Mouse (Mus musculus): ENCODE measurements around the gene Rab11fip4. TPM values are rescaled to one million over a fixed set of nuclear protein-coding genes. Genes with fewer than 3 reads are reported as not detected.

The Rab11fip4 gene
- 7.6 and 7.7 TPM in 2 replicates for polyA plus RNA-seq (2015; fragmentation: Nextera tagmentation; extraction: Ambion mirVana)

DNA sequence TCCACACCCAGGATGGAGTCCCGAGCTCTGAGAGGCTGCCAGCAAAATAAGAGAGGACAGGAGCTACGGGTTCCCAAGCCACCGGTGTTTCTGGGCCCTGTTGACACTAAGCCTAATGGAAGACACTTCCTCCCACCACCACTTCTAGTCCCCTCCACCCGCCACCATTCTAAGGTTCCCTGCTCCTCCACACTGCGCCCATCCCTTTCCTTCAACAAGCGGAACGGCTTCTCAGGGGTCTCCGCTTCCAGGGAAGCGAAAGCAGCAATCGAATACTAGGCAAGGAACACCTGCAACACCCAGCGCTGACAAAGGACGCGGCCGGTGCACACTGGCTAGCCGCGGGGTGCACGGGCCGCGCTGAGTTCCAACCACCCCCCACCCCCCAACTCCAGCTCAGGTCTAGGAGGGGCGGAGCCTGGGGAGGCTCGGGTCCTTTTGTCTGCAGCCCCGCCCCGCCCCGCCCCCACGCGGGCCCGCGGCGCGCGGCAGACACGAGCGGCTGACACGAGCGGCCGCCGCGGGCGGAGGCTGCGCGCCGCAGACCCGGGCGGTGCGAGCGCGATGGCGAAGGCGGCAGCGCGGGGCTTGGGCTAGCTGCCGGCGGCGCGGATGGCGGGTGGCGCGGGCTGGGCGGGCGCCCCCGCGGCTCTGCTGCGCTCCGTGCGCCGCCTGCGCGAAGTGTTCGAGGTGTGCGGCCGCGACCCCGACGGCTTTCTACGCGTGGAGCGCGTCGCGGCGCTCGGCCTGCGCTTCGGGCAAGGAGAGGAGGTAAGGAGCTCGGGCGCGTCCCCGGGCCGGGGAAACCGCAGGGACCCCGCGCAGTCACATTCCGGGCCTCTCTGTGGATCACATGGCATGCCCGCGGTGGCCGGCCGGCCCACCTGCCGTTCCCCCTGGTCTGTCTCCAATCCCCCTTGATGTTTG lies at the start of gene Rab11fip4:
Rab11fip4 (plus strand) TSS at position 549 of the 927 bp plus-strand sequence.
- Histone ChIP-seq H3K9ac (peak within 1 kb of the TSS; percentile 72), H3K27ac (no peak within 1 kb of the TSS), H3K27me3 (peaks cover 57% of the 10 kb centered on the region), H3K9me3 (no peaks in the 10 kb centered on the region), H3K4me1 (peaks cover 14% of the 10 kb centered on the region), H3K4me2 (peak within 1 kb of the TSS; percentile 92), H3K4me3 (peak within 1 kb of the TSS; percentile 62), H3K36me3 (no peaks in the 10 kb centered on the region)
- ATAC-seq (ENCODE audit: insufficient number of reproducible peaks, insufficient read depth, low FRiP score, low TSS enrichment, low read depth), result 0 out of 2 replicates have a peak, but pooled peaks have one; percentile 28
- WGBS, result 1% methylated on average over 85 of the region's 98 CpGs

DNA sequence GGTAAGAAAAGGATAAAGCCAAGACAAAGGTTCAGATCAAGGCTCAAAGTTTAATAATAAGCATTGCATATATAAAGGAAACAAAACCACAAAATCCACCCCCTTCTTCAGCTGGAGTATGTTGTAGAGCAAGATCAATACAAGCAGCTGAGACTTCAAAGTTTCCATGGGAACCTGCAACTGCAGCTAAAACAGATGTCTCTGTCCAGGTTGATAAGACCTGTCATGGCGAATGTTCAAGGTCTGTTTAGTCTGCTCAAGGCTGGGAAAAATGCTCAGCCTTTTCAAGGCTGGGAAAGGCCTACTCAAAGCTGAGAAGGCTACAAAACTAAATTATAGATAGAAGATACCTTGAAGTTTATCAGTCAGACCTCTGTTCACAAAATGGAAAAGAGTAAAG lies 38.4 kb upstream of the Rab11fip4 start:
- Histone ChIP-seq H3K27me3 (no peaks in the 10 kb centered on the region), H3K27ac (no peak overlapping the region), H3K9ac (no peak overlapping the region), H3K4me3 (no peak overlapping the region), H3K9me3 (no peaks in the 10 kb centered on the region), H3K36me3 (peaks cover 78% of the 10 kb centered on the region), H3K4me1 (no peaks in the 10 kb centered on the region), H3K4me2 (no peak overlapping the region)
- WGBS, result 80% methylated on average over 1 of the region's 1 CpGs
- no peak for ATAC-seq (ENCODE audit: insufficient number of reproducible peaks, insufficient read depth, low FRiP score, low TSS enrichment, low read depth)

DNA sequence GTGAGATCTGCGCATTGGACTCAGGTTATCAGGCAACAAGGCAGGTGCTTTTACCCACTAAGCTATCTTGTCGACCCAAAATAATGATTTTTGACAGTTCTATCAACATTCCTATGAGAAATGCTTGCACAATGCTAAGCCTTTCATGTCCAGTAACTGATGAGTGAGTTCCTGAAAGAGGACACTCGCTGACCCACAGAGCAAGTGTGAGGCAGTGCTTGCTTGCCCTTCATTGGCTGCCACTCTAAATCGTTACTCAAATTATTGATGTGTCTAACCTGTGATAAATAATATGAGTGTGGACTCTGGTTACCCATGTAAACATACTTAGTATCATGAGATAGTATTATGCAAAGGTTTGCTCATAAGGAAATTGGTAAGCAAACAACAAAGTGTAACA lies 30.5 kb upstream of the Rab11fip4 start:
- ATAC-seq (ENCODE audit: insufficient number of reproducible peaks, insufficient read depth, low FRiP score, low TSS enrichment, low read depth), result no peak
- H3K9ac ChIP-seq, result no peak overlapping the region
- no peak overlapping the region for H3K4me2 ChIP-seq
- H3K4me3 ChIP-seq, result no peak overlapping the region
- WGBS, result 88% methylated on average over 4 of the region's 4 CpGs
- H3K36me3 ChIP-seq, result peaks cover 78% of the 10 kb centered on the region
- H3K9me3 ChIP-seq, result no peaks in the 10 kb centered on the region
- no peak overlapping the region for H3K27ac ChIP-seq
- no peaks in the 10 kb centered on the region for H3K27me3 ChIP-seq
- H3K4me1 ChIP-seq, result no peaks in the 10 kb centered on the region

DNA sequence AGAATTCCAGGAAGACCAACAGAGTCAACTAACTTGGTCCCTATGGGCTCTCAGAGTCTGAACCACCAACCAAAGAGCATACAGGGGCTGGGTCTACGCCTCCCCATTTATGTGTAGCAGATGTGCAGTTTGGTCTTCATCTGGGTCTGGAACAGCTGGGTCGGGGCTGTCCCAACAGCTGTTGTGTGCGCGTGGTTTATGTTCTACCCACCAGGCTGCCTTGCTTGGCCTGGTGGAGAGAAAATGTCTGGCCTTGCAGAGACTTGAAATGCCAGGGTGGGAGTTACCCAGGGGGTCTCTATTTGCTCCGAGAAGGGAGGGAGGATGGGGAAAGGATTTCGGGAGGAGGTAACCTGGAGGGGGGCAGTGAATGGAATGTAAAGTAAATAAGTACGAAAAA lies 27.5 kb upstream of the Rab11fip4 start:
- Histone ChIP-seq H3K27me3 (no peaks in the 10 kb centered on the region), H3K27ac (no peak overlapping the region), H3K4me3 (no peak overlapping the region), H3K4me2 (no peak overlapping the region), H3K36me3 (peaks cover 87% of the 10 kb centered on the region), H3K4me1 (no peaks in the 10 kb centered on the region), H3K9ac (no peak overlapping the region), H3K9me3 (no peaks in the 10 kb centered on the region)
- no peak for ATAC-seq (ENCODE audit: insufficient number of reproducible peaks, insufficient read depth, low FRiP score, low TSS enrichment, low read depth)
- 71% methylated on average over 7 of the region's 7 CpGs for WGBS

DNA sequence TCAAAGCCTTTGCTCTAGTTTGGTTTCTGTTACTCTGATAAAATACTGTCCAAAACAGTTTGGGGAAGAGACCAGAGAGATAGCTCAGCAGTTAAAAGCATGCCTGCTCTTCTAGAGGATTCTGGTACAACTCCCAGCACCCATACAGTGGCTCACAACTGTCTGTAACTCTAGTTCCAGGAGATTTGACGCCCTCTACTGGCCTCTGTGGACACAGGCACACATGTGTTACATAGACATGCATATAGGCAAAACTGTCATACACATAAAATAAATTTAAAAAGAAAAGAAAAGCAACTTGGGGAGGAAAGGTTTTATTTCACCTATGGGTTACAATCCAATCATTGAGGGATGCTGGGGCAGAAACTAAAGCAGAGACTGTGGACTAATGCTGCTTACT lies 24.1 kb upstream of the Rab11fip4 start:
- no peak overlapping the region for H3K4me3 ChIP-seq
- H3K9ac ChIP-seq, result no peak overlapping the region
- no peaks in the 10 kb centered on the region for H3K4me1 ChIP-seq
- WGBS, result 57% methylated on average over 1 of the region's 1 CpGs
- ATAC-seq (ENCODE audit: insufficient number of reproducible peaks, insufficient read depth, low FRiP score, low TSS enrichment, low read depth), result no peak
- H3K9me3 ChIP-seq, result no peaks in the 10 kb centered on the region
- no peak overlapping the region for H3K4me2 ChIP-seq
- no peaks in the 10 kb centered on the region for H3K27me3 ChIP-seq
- H3K27ac ChIP-seq, result no peak overlapping the region
- H3K36me3 ChIP-seq, result peaks cover 82% of the 10 kb centered on the region

- H3K4me3 ChIP-seq, result no peak overlapping the region
- ATAC-seq (ENCODE audit: insufficient number of reproducible peaks, insufficient read depth, low FRiP score, low TSS enrichment, low read depth), result no peak
- H3K27ac ChIP-seq, result no peak overlapping the region
- H3K9me3 ChIP-seq, result no peaks in the 10 kb centered on the region
- H3K36me3 ChIP-seq, result peaks cover 77% of the 10 kb centered on the region
- no peak overlapping the region for H3K9ac ChIP-seq
- no peak overlapping the region for H3K4me2 ChIP-seq
- H3K27me3 ChIP-seq, result no peaks in the 10 kb centered on the region
- no peaks in the 10 kb centered on the region for H3K4me1 ChIP-seq
- WGBS, result 84% methylated on average over 11 of the region's 11 CpGs
Measured at GRCm38 (mm10) chr11:79568197-79568911, 22.7 kb upstream of the Rab11fip4 start.

GRCm38 (mm10) chr11:79570319-79570718 lies 20.7 kb upstream of the Rab11fip4 start:
- no peak overlapping the region for H3K4me3 ChIP-seq
- no peak overlapping the region for H3K27ac ChIP-seq
- ATAC-seq (ENCODE audit: insufficient number of reproducible peaks, insufficient read depth, low FRiP score, low TSS enrichment, low read depth), result no peak
- peaks cover 77% of the 10 kb centered on the region for H3K36me3 ChIP-seq
- H3K4me1 ChIP-seq, result no peaks in the 10 kb centered on the region
- no peaks in the 10 kb centered on the region for H3K9me3 ChIP-seq
- no peaks in the 10 kb centered on the region for H3K27me3 ChIP-seq
- H3K9ac ChIP-seq, result no peak overlapping the region
- 87% methylated on average over 2 of the region's 2 CpGs for WGBS
- H3K4me2 ChIP-seq, result no peak overlapping the region

- ATAC-seq (ENCODE audit: insufficient number of reproducible peaks, insufficient read depth, low FRiP score, low TSS enrichment, low read depth), result no peak
- Histone ChIP-seq H3K36me3 (peaks cover 61% of the 10 kb centered on the region), H3K9ac (no peak overlapping the region), H3K9me3 (no peaks in the 10 kb centered on the region), H3K27me3 (no peaks in the 10 kb centered on the region), H3K4me3 (no peak overlapping the region), H3K4me2 (no peak overlapping the region), H3K4me1 (no peaks in the 10 kb centered on the region), H3K27ac (no peak overlapping the region)
- WGBS, result 82% methylated on average over 3 of the region's 3 CpGs
Measured at GRCm38 (mm10) chr11:79573836-79574235, 17.2 kb upstream of the Rab11fip4 start.

- no peaks in the 10 kb centered on the region for H3K27me3 ChIP-seq
- H3K9me3 ChIP-seq, result no peaks in the 10 kb centered on the region
- ATAC-seq (ENCODE audit: insufficient number of reproducible peaks, insufficient read depth, low FRiP score, low TSS enrichment, low read depth), result no peak
- H3K9ac ChIP-seq, result no peak overlapping the region
- H3K4me3 ChIP-seq, result no peak overlapping the region
- no peaks in the 10 kb centered on the region for H3K4me1 ChIP-seq
- H3K36me3 ChIP-seq, result peaks cover 58% of the 10 kb centered on the region
- H3K27ac ChIP-seq, result no peak overlapping the region
- 91% methylated on average over 14 of the region's 14 CpGs for WGBS
- no peak overlapping the region for H3K4me2 ChIP-seq
Measured at GRCm38 (mm10) chr11:79575383-79576073, 15.5 kb upstream of the Rab11fip4 start.

DNA sequence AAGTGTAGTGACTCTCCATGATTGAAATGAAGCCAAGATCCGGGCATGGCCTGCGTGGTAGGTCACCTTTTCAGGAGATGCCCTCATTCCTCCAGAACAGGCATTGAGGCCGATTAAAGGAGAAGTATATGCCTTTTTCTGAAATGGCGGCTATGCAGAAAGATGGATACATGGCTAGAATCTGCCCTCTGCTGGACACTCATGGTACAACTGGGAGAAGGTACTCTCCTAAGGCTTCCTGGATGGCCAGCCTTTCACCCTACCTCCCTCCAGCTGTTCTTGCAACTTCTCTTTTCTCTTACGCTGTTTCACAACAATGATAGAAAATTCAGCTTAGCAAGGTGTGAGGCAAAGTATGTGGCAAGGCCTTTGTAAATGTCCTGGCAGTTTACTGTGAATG lies 13.3 kb upstream of the Rab11fip4 start:
- Histone ChIP-seq H3K4me3 (no peak overlapping the region), H3K4me1 (no peaks in the 10 kb centered on the region), H3K36me3 (peaks cover 39% of the 10 kb centered on the region), H3K9ac (no peak overlapping the region), H3K4me2 (no peak overlapping the region), H3K27me3 (no peaks in the 10 kb centered on the region), H3K9me3 (no peaks in the 10 kb centered on the region), H3K27ac (no peak overlapping the region)
- ATAC-seq (ENCODE audit: insufficient number of reproducible peaks, insufficient read depth, low FRiP score, low TSS enrichment, low read depth), result no peak
- WGBS, result 50% methylated on average over 5 of the region's 5 CpGs

DNA sequence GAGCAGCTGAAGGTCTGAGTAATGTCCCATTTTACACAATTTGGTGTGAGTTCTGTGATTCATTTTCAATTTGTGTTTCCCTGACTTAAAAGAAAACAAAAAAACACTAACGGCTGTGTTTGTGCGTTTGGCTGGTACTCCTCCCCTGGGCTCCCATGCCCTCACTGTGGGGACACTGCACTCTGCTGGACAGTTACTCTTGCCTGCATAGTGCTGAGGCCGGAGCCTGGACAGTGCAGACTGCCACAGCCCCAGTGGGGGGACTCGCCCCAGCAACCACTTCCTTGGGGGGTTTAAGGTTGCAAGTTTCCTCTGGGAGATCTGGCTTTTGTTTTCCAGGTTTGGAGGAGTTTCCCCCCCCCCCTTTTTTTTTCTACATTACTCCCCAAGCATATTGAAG lies 10.4 kb upstream of the Rab11fip4 start:
- Histone ChIP-seq H3K9ac (no peak overlapping the region), H3K27ac (no peak overlapping the region), H3K4me2 (no peak overlapping the region), H3K4me3 (no peak overlapping the region), H3K36me3 (peaks cover 21% of the 10 kb centered on the region), H3K9me3 (no peaks in the 10 kb centered on the region), H3K4me1 (no peaks in the 10 kb centered on the region), H3K27me3 (no peaks in the 10 kb centered on the region)
- 35% methylated on average over 4 of the region's 4 CpGs for WGBS
- ATAC-seq (ENCODE audit: insufficient number of reproducible peaks, insufficient read depth, low FRiP score, low TSS enrichment, low read depth), result no peak
